Mouse (Mus musculus) erythroblast, embryonic 14.5 days (primary cell): ENCODE measurements around the gene Lrrfip1.

ENCODE experiments used
- GATA1 ChIP-seq: IDR thresholded peaks from 2 replicates; pipeline ENCODE4 v1.6.1; 2012; ENCODE audit warnings: low read length, inconsistent platforms, mixed read lengths
- TAL1 ChIP-seq: IDR thresholded peaks from 3 replicates; pipeline ENCODE4 v1.6.1; 2012; ENCODE audit warnings: low read length, inconsistent platforms, mixed read lengths

GRCm38 (mm10) chr1:91067716-91068115 is 69.2 kb downstream of the Lrrfip1 start:
- TF ChIP-seq TAL1 (no peak), GATA1 (no peak)
